Mouse (Mus musculus) G1E (cell line): ENCODE results near the gene Marco. TPM values are rescaled to one million over a fixed set of nuclear protein-coding genes. Genes with fewer than 3 reads are reported as not detected.

Experiments
- ATAC-seq: 2 replicates; pipeline ENCODE4 v1.8.0; 2016; ENCODE audit warnings: mild to moderate bottlenecking; ENCODE audit not compliant: insufficient number of reproducible peaks, poor library complexity, low FRiP score, severe bottlenecking; ENCODE audit errors: extremely low read depth
- DNase-seq: peaks from one replicate; pipeline ENCODE4 v3.0.0; 2012; ENCODE audit warnings: low spot score
- H3K27me3 ChIP-seq: 2 replicates; pipeline ENCODE4 v1.6.1; 2012; ENCODE audit warnings: mild to moderate bottlenecking, low read length, inconsistent platforms; ENCODE audit not compliant: insufficient read depth
- H3K36me3 ChIP-seq: replicated peaks from 2 replicates; pipeline ENCODE3; 2012; ENCODE audit warnings: mild to moderate bottlenecking, inconsistent platforms
- H3K4me1 ChIP-seq: 2 replicates; pipeline ENCODE4 v1.6.1; 2012; ENCODE audit warnings: low read depth, low read length, inconsistent platforms, mixed read lengths; ENCODE audit not compliant: insufficient read depth
- H3K4me3 ChIP-seq: 2 replicates; pipeline ENCODE4 v1.5.1; 2012; ENCODE audit warnings: low read depth, mild to moderate bottlenecking, inconsistent platforms, low read length, moderate library complexity, mixed read lengths
- H3K9me3 ChIP-seq: replicated peaks from 2 replicates; pipeline ENCODE4 v1.6.1; 2012; ENCODE audit warnings: inconsistent platforms
- CTCF ChIP-seq: IDR thresholded peaks from 2 replicates; pipeline ENCODE4 v1.5.1; 2012; ENCODE audit warnings: low read depth, low read length, inconsistent platforms, mixed read lengths
- GATA1 ChIP-seq: IDR thresholded peaks from 2 replicates; pipeline ENCODE4 v1.6.1; 2012; ENCODE audit warnings: borderline replicate concordance, low read length, inconsistent platforms, mixed read lengths
- GATA2 ChIP-seq: IDR thresholded peaks from 2 replicates; pipeline ENCODE4 v1.6.1; 2012; ENCODE audit warnings: low read depth, low read length, inconsistent platforms, borderline replicate concordance
- POLR2AphosphoS5 ChIP-seq: IDR thresholded peaks from 2 replicates; pipeline ENCODE4 v1.6.1; 2012; ENCODE audit warnings: low read depth, low read length, inconsistent platforms; ENCODE audit not compliant: insufficient replicate concordance
- TAL1 ChIP-seq: conservative IDR thresholded peaks from 2 replicates; pipeline ENCODE4 v1.6.1; 2012; ENCODE audit warnings: low read depth, low read length, inconsistent platforms, mixed read lengths
- polyA plus RNA-seq: library from polyadenylated mRNA; stranded (reverse); fragments of >175 nt; gene quantifications from 2 replicates; pipeline ENCODE4 v1.2.3, GENCODE M21; 2012
- total RNA-seq, 2 experiments: library from RNA; stranded (forward) in 1 of 2; stranded (reverse) in 1 of 2; fragments of 200-1000 nt in 1 of 2; fragments of >200 nt in 1 of 2; fragmentation: Nextera tagmentation in 1 of 2; gene quantifications; 2 replicates each; pipeline ENCODE4 v1.2.3; 2014 to 2017

Gene Marco
- total RNA-seq (2014; fragmentation: Nextera tagmentation) (not detected in 2 replicates), total RNA-seq (2017) (0.11 TPM in 1 of 2 replicates, not detected in the other), polyA plus RNA-seq (not detected in 2 replicates)

- no peaks in the 10 kb centered on the region for H3K36me3 ChIP-seq
- no peak for ATAC-seq
- no peaks in the 10 kb centered on the region for H3K27me3 ChIP-seq
- peaks cover 76% of the 10 kb centered on the region for H3K9me3 ChIP-seq
- TF ChIP-seq CTCF, result no peak
- no peak for TF ChIP-seq POLR2AphosphoS5
- no peak for TF ChIP-seq GATA2
- no peak for TF ChIP-seq GATA1
- TF ChIP-seq TAL1, result no peak
- DNase-seq, result no peak
- H3K4me1 ChIP-seq, result no peaks in the 10 kb centered on the region
- no peak within 1 kb of the TSS for H3K4me3 ChIP-seq
These were observed at the start of gene Marco for GRCm38 (mm10) chr1:120504924-120505323. Gene Marco (minus strand): TSS chr1:120505024.

GRCm38 (mm10) chr1:120539506-120540029, 34.7 kb upstream of the Marco start:
- peaks cover 69% of the 10 kb centered on the region for H3K9me3 ChIP-seq
- no peaks in the 10 kb centered on the region for H3K36me3 ChIP-seq
- H3K27me3 ChIP-seq, result no peaks in the 10 kb centered on the region
- H3K4me3 ChIP-seq, result no peak overlapping the region
- no peak for TF ChIP-seq GATA2
- no peak for TF ChIP-seq CTCF
- no peak for TF ChIP-seq GATA1
- no peak for TF ChIP-seq POLR2AphosphoS5
- no peak for TF ChIP-seq TAL1
- no peaks in the 10 kb centered on the region for H3K4me1 ChIP-seq
- ATAC-seq, result no peak
- no peak for DNase-seq

GRCm38 (mm10) chr1:120536998-120537397, 32.2 kb upstream of the Marco start:
- peaks cover 71% of the 10 kb centered on the region for H3K9me3 ChIP-seq
- no peaks in the 10 kb centered on the region for H3K4me1 ChIP-seq
- no peak for TF ChIP-seq CTCF
- TF ChIP-seq GATA1, result no peak
- TF ChIP-seq GATA2, result no peak
- no peak for TF ChIP-seq TAL1
- TF ChIP-seq POLR2AphosphoS5, result no peak
- H3K36me3 ChIP-seq, result no peaks in the 10 kb centered on the region
- H3K4me3 ChIP-seq, result no peak overlapping the region
- H3K27me3 ChIP-seq, result no peaks in the 10 kb centered on the region
- DNase-seq (no peak), ATAC-seq (no peak)

GRCm38 (mm10) chr1:120535919-120536318, 31.1 kb upstream of the Marco start:
- TF ChIP-seq POLR2AphosphoS5, result no peak
- no peak for TF ChIP-seq CTCF
- no peak for TF ChIP-seq TAL1
- no peak for TF ChIP-seq GATA1
- TF ChIP-seq GATA2, result no peak
- ATAC-seq, result no peak
- Histone ChIP-seq H3K4me1 (no peaks in the 10 kb centered on the region), H3K27me3 (no peaks in the 10 kb centered on the region), H3K9me3 (peaks cover 66% of the 10 kb centered on the region), H3K4me3 (no peak overlapping the region), H3K36me3 (no peaks in the 10 kb centered on the region)
- no peak for DNase-seq

GRCm38 (mm10) chr1:120532321-120532916, 27.6 kb upstream of the Marco start:
- no peak for ATAC-seq
- H3K27me3 ChIP-seq, result no peaks in the 10 kb centered on the region
- H3K4me1 ChIP-seq, result no peaks in the 10 kb centered on the region
- H3K36me3 ChIP-seq, result no peaks in the 10 kb centered on the region
- H3K4me3 ChIP-seq, result no peak overlapping the region
- TF ChIP-seq TAL1, result no peak
- TF ChIP-seq CTCF, result no peak
- no peak for TF ChIP-seq GATA1
- TF ChIP-seq GATA2, result no peak
- TF ChIP-seq POLR2AphosphoS5, result no peak
- H3K9me3 ChIP-seq, result peaks cover 46% of the 10 kb centered on the region
- DNase-seq, result no peak

GRCm38 (mm10) chr1:120531770-120532169, 26.9 kb upstream of the Marco start:
- peaks cover 45% of the 10 kb centered on the region for H3K9me3 ChIP-seq
- no peak for DNase-seq
- no peaks in the 10 kb centered on the region for H3K4me1 ChIP-seq
- H3K4me3 ChIP-seq, result no peak overlapping the region
- ATAC-seq, result no peak
- H3K36me3 ChIP-seq, result no peaks in the 10 kb centered on the region
- no peaks in the 10 kb centered on the region for H3K27me3 ChIP-seq
- TF ChIP-seq GATA1 (no peak), TAL1 (no peak), POLR2AphosphoS5 (no peak), CTCF (no peak), GATA2 (no peak)
